In the genomic region with DNA sequence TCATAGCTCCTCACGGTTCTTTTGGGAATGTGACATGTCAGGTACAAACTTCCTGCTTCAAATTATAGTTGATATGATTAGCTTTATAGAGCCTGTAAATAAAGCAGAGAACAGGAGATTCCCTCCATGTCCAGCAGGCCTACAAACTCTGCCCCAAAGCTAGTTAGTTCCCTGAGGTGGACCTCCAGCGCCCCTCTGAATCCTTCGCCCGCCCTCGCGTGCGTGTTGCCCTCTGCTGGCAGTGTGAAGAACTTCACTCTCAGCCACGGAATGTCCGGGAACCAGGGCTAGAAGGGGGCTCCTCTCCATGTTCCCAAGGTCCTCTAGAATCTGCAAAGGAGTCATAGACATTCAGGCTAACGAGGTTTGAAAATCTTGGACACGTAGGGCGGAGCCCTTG, we compare ENCODE assay signal across 9 mouse cellular contexts. TPM values are rescaled to one million over a fixed set of nuclear protein-coding genes. Genes with fewer than 3 reads are reported as not detected.
A peak's percentile ranks its signal among the peaks of the same experiment; 100 is the strongest.
DNase-seq lines count a peak whose midpoint lies in the region; ATAC-seq and TF ChIP-seq lines count a peak whose summit lies in the region.
"Had no signal": no experiment of that assay in that cellular context is flagged by ENCODE, and none has a peak within 500 bp of the region (broad histone marks: within the 10 kb centered on the region; RNA-seq: fewer than 3 reads in every experiment).

No protein-coding gene starts in this region.

- TF ChIP-seq RAD21 in MEL (IDR thresholded peaks at IDR 0.05; ENCODE audit: low read depth, low read length), result peak; percentile 41

- no peak overlapping the region for H3K9ac ChIP-seq in hindbrain, postnatal 0 days (replicated peaks; ENCODE audit: low read length)
- H3K9ac ChIP-seq in hindbrain, embryonic 14.5 days, result no peak overlapping the region
- H3K9ac ChIP-seq in MEL (ENCODE audit: control insufficient read depth, low read depth, low read length, poor library complexity, severe bottlenecking), result no peak overlapping the region; the same call in 1 of the 2 replicates
- H3K9ac ChIP-seq: embryonic facial prominence, embryonic 12.5 days had no signal

- ATAC-seq in hindbrain, postnatal 0 days, result no peak
- no peak for ATAC-seq in hindbrain, embryonic 14.5 days (ENCODE audit: low FRiP score)

- 0 out of 2 replicates have a peak, but pooled peaks cover 3% of the 10 kb centered on the region for H3K4me1 ChIP-seq in hindbrain, postnatal 0 days (ENCODE audit: insufficient read depth, low read length)
- peaks cover 3% of the 10 kb centered on the region; the same call in 1 of the 2 replicates for H3K4me1 ChIP-seq in hindbrain, embryonic 14.5 days (replicated peaks; ENCODE audit: control insufficient read depth, insufficient read depth, low read length)
- H3K4me1 ChIP-seq in MEL (ENCODE audit: control insufficient read depth in 1 of 2, insufficient read depth in 2 of 2, low read length in 2 of 2), result peaks cover 0 to 5% of the 10 kb centered on the region in 2 experiments; a peak in 1 of 4 replicates
- no peaks in the 10 kb centered on the region for H3K4me1 ChIP-seq in embryonic fibroblast, embryonic 13.5 days (ENCODE audit: control insufficient read depth, insufficient read depth, low read length)

- peak; percentile 85 for TF ChIP-seq CTCF in hindbrain, postnatal 0 days (IDR thresholded peaks at IDR 0.05; ENCODE audit: low read depth)
- TF ChIP-seq CTCF in MEL (IDR thresholded peaks at IDR 0.05 in 2 of 3, conservative IDR thresholded peaks at IDR 0.05 in 1 of 3; ENCODE audit: control insufficient read depth in 1 of 3, insufficient read depth in 1 of 3, low read depth in 2 of 3, low read length in 3 of 3, poor library complexity in 1 of 3, severe bottlenecking in 1 of 3), result peak; percentile 63 to 86 (median 75)
- TF ChIP-seq CTCF in embryonic fibroblast, embryonic 13.5 days (IDR thresholded peaks at IDR 0.05; ENCODE audit: borderline replicate concordance, insufficient read depth, low read length), result peak; percentile 82

- WGBS in hindbrain, postnatal 0 days, result 8% methylated on average over 12 of the region's 12 CpGs
- 10% methylated on average over 12 of the region's 12 CpGs for WGBS in hindbrain, embryonic 14.5 days

- no peak for TF ChIP-seq POLR2A in MEL (IDR thresholded peaks at IDR 0.05; ENCODE audit: control insufficient read depth in 1 of 2, insufficient read depth in 1 of 2, low read depth in 1 of 2, low read length in 2 of 2, poor library complexity in 1 of 2)
- no peak for TF ChIP-seq POLR2A in embryonic fibroblast, embryonic 13.5 days (IDR thresholded peaks at IDR 0.05; ENCODE audit: low read depth, low read length)

- no peak for DNase-seq in hindbrain, postnatal 0 days (ENCODE audit: low spot score)
- DNase-seq in hindbrain, embryonic 14.5 days (ENCODE audit: low spot score), result no peak
- peak; percentile 52 for DNase-seq in MEL (ENCODE audit: low read depth, low spot score)
- peak; percentile 40 for DNase-seq in lung, postnatal 14 days
- DNase-seq in yolk sac, embryonic 10.5 days (ENCODE audit: low spot score), result peak; percentile 49
- DNase-seq in cerebellum, adult 9-10 months, result no peak
- DNase-seq in left cerebral cortex, postnatal 4 days, result no peak

- peaks cover 49% of the 10 kb centered on the region for H3K27me3 ChIP-seq in hindbrain, postnatal 0 days (ENCODE audit: insufficient read depth, low read length)
- peaks cover 92% of the 10 kb centered on the region for H3K27me3 ChIP-seq in hindbrain, embryonic 14.5 days (ENCODE audit: control insufficient read depth, insufficient read depth, low read length)
- peaks cover 0 to 1% of the 10 kb centered on the region in 2 experiments; a peak in 1 of 4 replicates for H3K27me3 ChIP-seq in MEL (ENCODE audit: control insufficient read depth in 1 of 2, insufficient read depth in 2 of 2, low read length in 2 of 2)

- intact Hi-C loops in left cerebral cortex, postnatal 4 days (cut with DNase I), result loop anchor here (5.0 to 10.0 kb wide), 3 partner anchors 193 to 481 kb away; no protein-coding TSS in a partner anchor

- no peak overlapping the region for H3K4me2 ChIP-seq in hindbrain, postnatal 0 days (ENCODE audit: low read depth, low read length)
- H3K4me2 ChIP-seq in hindbrain, embryonic 14.5 days (replicated peaks), result no peak overlapping the region

- H3K9me3 ChIP-seq in hindbrain, postnatal 0 days (ENCODE audit: low read length), result no peaks in the 10 kb centered on the region
- no peaks in the 10 kb centered on the region for H3K9me3 ChIP-seq in hindbrain, embryonic 14.5 days (ENCODE audit: control insufficient read depth, low read length)
- H3K9me3 ChIP-seq in MEL (replicated peaks; ENCODE audit: insufficient read depth, low read length), result no peaks in the 10 kb centered on the region
- H3K9me3 ChIP-seq: embryonic facial prominence, embryonic 12.5 days had no signal

- TF ChIP-seq EP300 in MEL (IDR thresholded peaks at IDR 0.05; ENCODE audit: low read depth in 1 of 2, low read length in 2 of 2), result no peak

- no peak overlapping the region for H3K27ac ChIP-seq in hindbrain, postnatal 0 days
- H3K27ac ChIP-seq in hindbrain, embryonic 14.5 days, result no peak overlapping the region
- H3K27ac ChIP-seq in MEL (ENCODE audit: control insufficient read depth, low read depth, low read length), result no peak overlapping the region
- no peak overlapping the region for H3K27ac ChIP-seq in embryonic fibroblast, embryonic 13.5 days (ENCODE audit: insufficient read depth, low read length)
- H3K27ac ChIP-seq: embryonic facial prominence, embryonic 12.5 days had no signal

- H3K36me3 ChIP-seq in hindbrain, postnatal 0 days (ENCODE audit: insufficient read depth, low read length), result no peaks in the 10 kb centered on the region
- no peaks in the 10 kb centered on the region for H3K36me3 ChIP-seq in hindbrain, embryonic 14.5 days (replicated peaks; ENCODE audit: control insufficient read depth, insufficient read depth)
- no peaks in the 10 kb centered on the region for H3K36me3 ChIP-seq in MEL (ENCODE audit: control insufficient read depth in 1 of 2, insufficient read depth in 2 of 2, low read length in 2 of 2)
- H3K36me3 ChIP-seq: embryonic facial prominence, embryonic 12.5 days had no signal

- H3K4me3 ChIP-seq in hindbrain, postnatal 0 days (ENCODE audit: low read length), result no peak overlapping the region
- no peak overlapping the region for H3K4me3 ChIP-seq in hindbrain, embryonic 14.5 days (replicated peaks; ENCODE audit: low read length)
- H3K4me3 ChIP-seq in MEL (ENCODE audit: control insufficient read depth in 1 of 2, insufficient read depth in 1 of 2, low read depth in 2 of 2, low read length in 2 of 2), result no peak overlapping the region; a peak in 1 of 4 replicates
- H3K4me3 ChIP-seq in embryonic fibroblast, embryonic 13.5 days (ENCODE audit: insufficient read depth, low read length), result no peak overlapping the region
- H3K4me3 ChIP-seq: embryonic facial prominence, embryonic 12.5 days had no signal

- H3K79me2 ChIP-seq in MEL (ENCODE audit: control insufficient read depth, insufficient read depth, low read length, poor library complexity), result no peaks in the 10 kb centered on the region

TF ChIP-seq in MEL, 35 proteins besides CTCF, POLR2A, EP300 and RAD21:
- TF ChIP-seq ZKSCAN1 (IDR thresholded peaks at IDR 0.05; ENCODE audit: low read depth, low read length) (no peak), SMC3 (IDR thresholded peaks at IDR 0.05; ENCODE audit: low read depth, low read length) (peak; percentile 62)
TF ChIP-seq in MEL: peak in this region for 1.

RNA-seq across cellular contexts. Expression of a gene that starts 11.2 kb away (rescaled TPM):
- 22.7 and 40.1 TPM in 2 replicates for total RNA-seq in hindbrain, postnatal 0 days (2014; rRNA removed)
- polyA plus RNA-seq in hindbrain, postnatal 0 days (2015; fragmentation: Nextera tagmentation; extraction: Ambion mirVana), result 11.9 and 13.2 TPM in 2 replicates
- 37.6 and 40.8 TPM in 2 replicates for polyA plus RNA-seq in hindbrain, embryonic 14.5 days (2014; fragmentation: Nextera tagmentation; extraction: Ambion mirVana)
- 3.8 and 5.2 TPM in 2 replicates for total RNA-seq in MEL (2012; rRNA removed)
- 1 to 10 TPM in 1 of 2 experiments, not detected in 1; 4.6 TPM for polyA plus RNA-seq in MEL (2012; ENCODE audit: insufficient read depth in 1 of 2, insufficient read length in 2 of 2, low read depth in 1 of 2, low replicate concordance in 2 of 2, missing spikeins in 1 of 2)
- polyA plus RNA-seq in embryonic fibroblast, embryonic 13.5 days (2011; ENCODE audit: insufficient read length, low read depth, missing spikeins), result 10.4 and 11.0 TPM in 2 replicates
- 10 to 100 TPM; 26.4 to 27.4 TPM for total RNA-seq in left cerebral cortex, postnatal 4 days (2021)

Comparison
In these comparisons a context has a peak if more than half of its experiments do, and no peak if none do; other contexts are left out.
1. DNase-seq: peak in MEL (single experiment), lung, postnatal 14 days (single experiment) and yolk sac, embryonic 10.5 days (single experiment); none in hindbrain, postnatal 0 days (single experiment), hindbrain, embryonic 14.5 days (single experiment), cerebellum, adult 9-10 months (single experiment) and left cerebral cortex, postnatal 4 days (single experiment).
2. Peak in every context shown above with its lines, with median percentiles within 50 percentile points of each other: CTCF ChIP-seq.